Mouse (Mus musculus) heart, embryonic 16.5 days (tissue): ENCODE results near the gene Tnfsf4. TPM values are rescaled to one million over a fixed set of nuclear protein-coding genes. Genes with fewer than 3 reads are reported as not detected.

Experiments
- ATAC-seq: fragments of 200-750 bp; cut with Nextera tagmentation; replicated peaks from 2 replicates; pipeline ENCODE4 v1.8.0; 2017; ENCODE audit warnings: moderate number of reproducible peaks; ENCODE audit not compliant: insufficient read depth, low FRiP score; ENCODE audit errors: extremely low read depth
- H3K27ac ChIP-seq: fragments of 300-500 bp; sonication (generic); 2 replicates; pipeline ENCODE4 v1.5.1; 2014; ENCODE audit warnings: mild to moderate bottlenecking, low read length, control low read depth, moderate library complexity
- H3K27me3 ChIP-seq: fragments of 300-500 bp; sonication (generic); 2 replicates; pipeline ENCODE4 v1.6.1; 2014; ENCODE audit warnings: low read length, mixed read lengths; ENCODE audit not compliant: control insufficient read depth, insufficient read depth
- H3K36me3 ChIP-seq: fragments of 300-500 bp; sonication (generic); 2 replicates; pipeline ENCODE4 v1.6.1; 2014; ENCODE audit not compliant: control insufficient read depth, insufficient read depth
- H3K4me1 ChIP-seq: fragments of 300-500 bp; sonication (generic); 2 replicates; pipeline ENCODE4 v1.6.1; 2014; ENCODE audit warnings: low read length, mixed read lengths; ENCODE audit not compliant: control insufficient read depth, insufficient read depth
- H3K4me2 ChIP-seq: fragments of 300-500 bp; sonication (generic); 2 replicates; pipeline ENCODE4 v1.6.1; 2014; ENCODE audit warnings: low read depth, mild to moderate bottlenecking, control low read depth, low read length
- H3K4me3 ChIP-seq: fragments of 300-500 bp; sonication (generic); 2 replicates; pipeline ENCODE4 v1.5.1; 2014; ENCODE audit warnings: mild to moderate bottlenecking, control low read depth, low read length
- H3K9ac ChIP-seq: fragments of 300-500 bp; sonication (generic); 2 replicates; pipeline ENCODE4 v1.6.1; 2014; ENCODE audit warnings: low read length, control low read depth
- H3K9me3 ChIP-seq: fragments of 300-500 bp; sonication (generic); replicated peaks from 2 replicates; pipeline ENCODE4 v1.6.1; 2016; ENCODE audit warnings: low read length; ENCODE audit not compliant: control insufficient read depth
- WGBS: fragments of 180-500 bp; shearing (Covaris S2); extraction: QIAGEN DNeasy Blood & Tissue Kit; methylation state at CpG from one replicate; pipeline ENCODE4 v1.1.7; 2014; 5-methylcytosine and 5-hydroxymethylcytosine counted together
- polyA plus RNA-seq: library from polyadenylated mRNA; unstranded; fragments of >200 nt; fragmentation: Nextera tagmentation; extraction: Ambion mirVana; gene quantifications from 2 replicates; pipeline ENCODE4 v1.2.1, GENCODE M21; 2015

Tnfsf4 gene
- 0.12 TPM in 1 of 2 replicates, not detected in the other for polyA plus RNA-seq

- no peaks in the 10 kb centered on the region for H3K27me3 ChIP-seq
- no peak within 1 kb of the TSS for H3K4me3 ChIP-seq
- H3K9ac ChIP-seq: no peak within 1 kb of the TSS
- H3K9me3 ChIP-seq: no peaks in the 10 kb centered on the region
- H3K36me3 ChIP-seq: no peaks in the 10 kb centered on the region
- peaks cover 2% of the 10 kb centered on the region; the same call in 1 of the 2 replicates for H3K4me1 ChIP-seq
- WGBS: 57% methylated on average over 6 of the region's 6 CpGs
- ATAC-seq: no peak
- no peak within 1 kb of the TSS for H3K27ac ChIP-seq
- no peak within 1 kb of the TSS for H3K4me2 ChIP-seq
Measured at GRCm38 (mm10) chr1:161394931-161395459, at the start of gene Tnfsf4. TSS of gene Tnfsf4 (plus strand) at chr1:161395409.

GRCm38 (mm10) chr1:161350981-161351380 is 44.2 kb upstream of the Tnfsf4 start:
- ATAC-seq: no peak
- H3K9ac ChIP-seq: no peak overlapping the region
- H3K36me3 ChIP-seq: no peaks in the 10 kb centered on the region
- H3K4me3 ChIP-seq: no peak overlapping the region
- no peak overlapping the region for H3K4me2 ChIP-seq
- WGBS: 55% methylated on average over 1 of the region's 1 CpGs
- 0 out of 2 replicates have a peak, but pooled peaks cover 2% of the 10 kb centered on the region for H3K9me3 ChIP-seq
- no peak overlapping the region for H3K27ac ChIP-seq
- no peaks in the 10 kb centered on the region for H3K4me1 ChIP-seq
- H3K27me3 ChIP-seq: no peaks in the 10 kb centered on the region

GRCm38 (mm10) chr1:161365006-161365405 is 30.2 kb upstream of the Tnfsf4 start:
- H3K36me3 ChIP-seq: no peaks in the 10 kb centered on the region
- no peak overlapping the region for H3K9ac ChIP-seq
- 68% methylated on average over 4 of the region's 4 CpGs for WGBS
- H3K9me3 ChIP-seq: no peaks in the 10 kb centered on the region
- H3K27me3 ChIP-seq: no peaks in the 10 kb centered on the region
- H3K4me2 ChIP-seq: no peak overlapping the region
- H3K4me3 ChIP-seq: no peak overlapping the region
- H3K4me1 ChIP-seq: no peaks in the 10 kb centered on the region
- ATAC-seq: no peak
- H3K27ac ChIP-seq: no peak overlapping the region

- Histone ChIP-seq H3K4me3 (no peak overlapping the region), H3K9ac (no peak overlapping the region), H3K9me3 (no peaks in the 10 kb centered on the region), H3K4me1 (no peaks in the 10 kb centered on the region), H3K27me3 (no peaks in the 10 kb centered on the region), H3K4me2 (no peak overlapping the region), H3K36me3 (no peaks in the 10 kb centered on the region), H3K27ac (no peak overlapping the region)
- 73% methylated on average over 2 of the region's 2 CpGs for WGBS
- ATAC-seq: no peak
Measured at GRCm38 (mm10) chr1:161371919-161372318, 23.3 kb upstream of the Tnfsf4 start.

GRCm38 (mm10) chr1:161375866-161376265 is 19.3 kb upstream of the Tnfsf4 start:
- 0 out of 2 replicates have a peak, but pooled peaks cover 2% of the 10 kb centered on the region for H3K4me1 ChIP-seq
- H3K4me2 ChIP-seq: no peak overlapping the region
- ATAC-seq: no peak
- no peak overlapping the region for H3K27ac ChIP-seq
- no peaks in the 10 kb centered on the region for H3K27me3 ChIP-seq
- no peak overlapping the region for H3K4me3 ChIP-seq
- no peaks in the 10 kb centered on the region for H3K9me3 ChIP-seq
- no peak overlapping the region for H3K9ac ChIP-seq
- H3K36me3 ChIP-seq: no peaks in the 10 kb centered on the region
- 74% methylated on average over 2 of the region's 2 CpGs for WGBS

GRCm38 (mm10) chr1:161378571-161378970 is 16.6 kb upstream of the Tnfsf4 start:
- no peak overlapping the region for H3K27ac ChIP-seq
- H3K4me1 ChIP-seq: 0 out of 2 replicates have a peak, but pooled peaks cover 2% of the 10 kb centered on the region
- H3K9ac ChIP-seq: no peak overlapping the region
- H3K9me3 ChIP-seq: no peaks in the 10 kb centered on the region
- no peak overlapping the region for H3K4me2 ChIP-seq
- 64% methylated on average over 3 of the region's 3 CpGs for WGBS
- no peaks in the 10 kb centered on the region for H3K36me3 ChIP-seq
- ATAC-seq: no peak
- no peaks in the 10 kb centered on the region for H3K27me3 ChIP-seq
- H3K4me3 ChIP-seq: no peak overlapping the region

- H3K4me3 ChIP-seq: no peak overlapping the region
- no peak overlapping the region for H3K9ac ChIP-seq
- H3K4me1 ChIP-seq: 0 out of 2 replicates have a peak, but pooled peaks cover 2% of the 10 kb centered on the region
- H3K4me2 ChIP-seq: no peak overlapping the region
- H3K27me3 ChIP-seq: no peaks in the 10 kb centered on the region
- H3K36me3 ChIP-seq: no peaks in the 10 kb centered on the region
- no peaks in the 10 kb centered on the region for H3K9me3 ChIP-seq
- no peak overlapping the region for H3K27ac ChIP-seq
- 35% methylated on average over 11 of the region's 11 CpGs for WGBS
- no peak; the same call in 1 of the 2 replicates for ATAC-seq
Measured at GRCm38 (mm10) chr1:161379685-161380424, 15.4 kb upstream of the Tnfsf4 start.

- Histone ChIP-seq H3K4me3 (no peak overlapping the region), H3K27me3 (no peaks in the 10 kb centered on the region), H3K4me1 (0 out of 2 replicates have a peak, but pooled peaks cover 2% of the 10 kb centered on the region), H3K4me2 (no peak overlapping the region), H3K36me3 (no peaks in the 10 kb centered on the region), H3K9me3 (no peaks in the 10 kb centered on the region), H3K27ac (no peak overlapping the region), H3K9ac (no peak overlapping the region)
- ATAC-seq: no peak
- WGBS: 41% methylated on average over 5 of the region's 5 CpGs
Measured at GRCm38 (mm10) chr1:161380425-161380780, 14.8 kb upstream of the Tnfsf4 start.

- H3K9me3 ChIP-seq: no peaks in the 10 kb centered on the region
- H3K27ac ChIP-seq: no peak overlapping the region
- no peak overlapping the region for H3K4me2 ChIP-seq
- no peaks in the 10 kb centered on the region for H3K4me1 ChIP-seq
- H3K27me3 ChIP-seq: no peaks in the 10 kb centered on the region
- H3K9ac ChIP-seq: no peak overlapping the region
- no peaks in the 10 kb centered on the region for H3K36me3 ChIP-seq
- no peak for ATAC-seq
- no peak overlapping the region for H3K4me3 ChIP-seq
- 66% methylated on average over 2 of the region's 2 CpGs for WGBS
Measured at GRCm38 (mm10) chr1:161390066-161390465, 5.1 kb upstream of the Tnfsf4 start.
